Mouse (Mus musculus) stomach, postnatal 0 days (tissue): ENCODE data around the gene Susd1.

Source experiments
- CTCF ChIP-seq: IDR thresholded peaks from 2 replicates; pipeline ENCODE4 v1.5.1; 2016; ENCODE audit warnings: antibody characterized with exemption, low read depth, mild to moderate bottlenecking, moderate library complexity
- EP300 ChIP-seq: optimal IDR thresholded peaks from 2 replicates; pipeline ENCODE3; 2016; ENCODE audit warnings: antibody characterized with exemption

DNA sequence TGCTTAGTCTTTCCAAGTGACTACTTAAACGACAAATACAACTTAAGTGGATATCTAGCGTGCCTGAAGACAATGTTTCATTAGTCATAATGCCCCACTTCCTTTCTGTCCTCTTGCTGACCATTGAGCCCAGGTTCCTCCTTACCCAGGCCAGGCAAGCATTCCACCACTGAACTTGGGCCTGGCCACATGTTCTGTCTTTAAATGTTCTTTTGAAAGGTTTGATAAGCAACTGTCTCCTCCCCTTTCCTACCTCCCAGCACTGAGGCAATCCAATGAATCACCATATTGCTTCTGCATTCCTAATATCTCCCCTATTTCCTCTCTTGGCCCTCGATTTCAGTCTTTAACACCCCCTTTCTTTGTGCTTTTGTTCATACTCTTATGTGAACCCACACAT lies 143.8 kb downstream of the Susd1 start:
- no peak for TF ChIP-seq CTCF
- TF ChIP-seq EP300, result no peak
